Mouse (Mus musculus) heart, embryonic 10.5 days (tissue): ENCODE data around the gene Vgll3. TPM values are rescaled to one million over a fixed set of nuclear protein-coding genes. Genes with fewer than 3 reads are reported as not detected.

Experiments
- DNase-seq: peaks from one replicate; pipeline ENCODE4 v3.0.0-alpha.2; 2017; ENCODE audit warnings: low spot score
- H3K27ac ChIP-seq: fragments of 300-500 bp; sonication (generic); 2 replicates; pipeline ENCODE4 v1.5.1; 2016; ENCODE audit warnings: mild to moderate bottlenecking
- H3K27me3 ChIP-seq: fragments of 300-500 bp; sonication (generic); 2 replicates; pipeline ENCODE4 v1.6.1; 2016; ENCODE audit warnings: mild to moderate bottlenecking; ENCODE audit not compliant: poor library complexity, insufficient read depth, severe bottlenecking
- H3K36me3 ChIP-seq: fragments of 300-500 bp; sonication (generic); 2 replicates; pipeline ENCODE4 v1.6.1; 2016; ENCODE audit warnings: mild to moderate bottlenecking, moderate library complexity
- H3K4me1 ChIP-seq: fragments of 300-500 bp; sonication (generic); 2 replicates; pipeline ENCODE4 v1.6.1; 2016; ENCODE audit warnings: mild to moderate bottlenecking
- H3K4me3 ChIP-seq: fragments of 300-500 bp; sonication (generic); 2 replicates; pipeline ENCODE4 v1.5.1; 2016; ENCODE audit warnings: mild to moderate bottlenecking, moderate library complexity
- H3K9me3 ChIP-seq: fragments of 300-500 bp; sonication (generic); 2 replicates; pipeline ENCODE4 v1.6.1; 2016; ENCODE audit warnings: mild to moderate bottlenecking, moderate library complexity
- WGBS: fragments of 180-500 bp; shearing (Covaris S2); methylation state at CpG from one replicate; pipeline ENCODE4 v1.1.7; 2016; 5-methylcytosine and 5-hydroxymethylcytosine counted together
- polyA plus RNA-seq: library from polyadenylated mRNA; unstranded; fragments of >200 nt; fragmentation: Nextera tagmentation; extraction: Ambion mirVana; gene quantifications from 2 replicates; pipeline ENCODE4 v1.2.1, GENCODE M21; 2016

Gene Vgll3
- 1.5 and 2.3 TPM in 2 replicates for polyA plus RNA-seq

DNA sequence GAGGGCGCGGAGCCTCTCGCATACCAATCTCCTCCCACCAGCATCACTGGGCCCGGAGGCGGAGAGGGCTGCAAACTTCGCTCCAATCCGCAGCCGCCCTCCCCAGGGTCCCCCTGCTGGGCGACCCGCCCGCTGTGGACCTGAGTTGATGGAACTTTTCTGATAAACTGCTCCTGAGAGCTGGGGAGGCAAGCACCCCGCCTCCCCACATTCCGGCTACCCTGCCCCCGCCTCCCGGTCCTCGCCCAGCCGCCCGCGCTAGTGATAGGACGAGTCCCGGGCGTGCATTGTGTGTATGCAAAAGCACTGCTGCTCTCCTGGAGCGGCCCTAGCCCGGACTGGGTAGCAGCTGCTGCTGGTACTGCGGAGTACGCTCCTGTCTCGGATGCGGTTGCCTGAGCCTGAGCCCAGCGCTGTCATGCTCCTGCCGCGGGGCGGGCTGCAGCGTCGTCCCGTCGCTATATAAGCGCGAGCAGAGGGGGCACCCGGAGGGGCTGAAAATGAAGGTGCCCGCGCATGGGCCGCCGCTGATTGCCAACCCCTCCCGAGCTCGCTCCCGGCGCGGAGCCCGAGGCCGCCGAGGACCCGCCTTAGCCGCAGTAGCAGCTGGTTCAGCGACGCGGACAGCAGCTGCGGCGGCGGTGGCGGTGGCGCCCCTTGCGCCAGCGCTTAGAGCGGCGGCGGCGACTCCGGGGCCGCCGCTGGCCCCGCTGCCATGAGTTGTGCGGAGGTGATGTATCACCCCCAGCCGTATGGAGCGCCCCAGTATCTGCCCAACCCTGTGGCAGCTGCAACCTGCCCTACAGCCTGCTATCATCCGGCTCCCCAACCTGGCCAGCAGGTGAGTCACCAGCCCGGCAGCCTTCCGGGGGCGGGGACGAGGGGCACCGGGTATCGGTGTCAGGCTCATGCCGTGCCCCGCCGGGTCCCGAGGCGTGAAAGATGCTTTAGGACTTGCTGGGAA, at the start of gene Vgll3:
TSS of gene Vgll3 (plus strand) at position 340 of the 964 bp plus-strand sequence.
- Histone ChIP-seq H3K4me1 (peaks cover 5% of the 10 kb centered on the region), H3K27ac (peak within 1 kb of the TSS; percentile 69), H3K4me3 (peak within 1 kb of the TSS; percentile 76), H3K36me3 (no peaks in the 10 kb centered on the region), H3K9me3 (no peaks in the 10 kb centered on the region), H3K27me3 (peaks cover 10% of the 10 kb centered on the region; the same call in 1 of the 2 replicates)
- WGBS, result under 1% methylated on average over 82 of the region's 86 CpGs
- peak; percentile 86 for DNase-seq

DNA sequence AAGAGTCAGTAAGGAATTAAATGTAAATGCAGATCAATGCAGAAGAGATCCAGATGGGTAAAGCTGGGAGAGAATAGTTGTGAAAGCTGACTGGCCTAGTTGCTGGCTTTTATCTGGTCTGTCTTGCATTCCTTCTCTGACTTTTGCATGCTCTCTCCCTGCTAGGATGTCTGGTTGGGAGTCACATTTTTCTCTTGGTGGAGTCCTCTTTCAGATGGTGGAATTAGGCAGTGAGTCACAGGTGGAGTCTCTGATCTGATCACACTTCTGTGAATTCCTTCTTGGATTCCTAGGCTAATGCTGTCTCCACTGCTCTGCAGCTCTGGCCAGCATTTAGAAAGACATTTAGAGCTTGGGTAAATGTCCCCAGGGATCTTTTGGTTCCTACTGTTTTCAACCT, 49.1 kb upstream of the Vgll3 start:
- Histone ChIP-seq H3K27me3 (no peaks in the 10 kb centered on the region), H3K36me3 (no peaks in the 10 kb centered on the region), H3K4me3 (no peak overlapping the region), H3K4me1 (no peaks in the 10 kb centered on the region), H3K27ac (no peak overlapping the region), H3K9me3 (no peaks in the 10 kb centered on the region)
- DNase-seq, result no peak

DNA sequence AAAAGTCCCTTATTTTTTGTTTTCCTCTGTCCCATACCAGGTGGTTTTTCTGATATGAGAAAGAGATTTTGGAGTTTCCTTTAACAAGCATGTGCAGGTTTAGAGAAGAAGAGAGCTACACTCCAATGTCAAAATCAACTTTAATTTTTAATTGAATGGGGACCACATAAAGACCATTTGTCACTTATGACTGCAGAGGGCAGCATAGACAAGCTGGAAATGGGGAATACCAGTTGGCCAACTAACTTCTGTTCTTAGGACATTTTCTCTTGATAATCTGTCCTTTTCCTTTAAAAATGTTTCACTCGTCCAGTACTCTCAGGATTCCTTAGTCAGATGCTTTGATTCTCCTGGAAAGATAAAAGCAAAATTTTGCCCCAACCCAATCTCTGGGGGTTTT, 29.1 kb upstream of the Vgll3 start:
- Histone ChIP-seq H3K27ac (no peak overlapping the region), H3K36me3 (no peaks in the 10 kb centered on the region), H3K9me3 (no peaks in the 10 kb centered on the region), H3K4me3 (no peak overlapping the region), H3K4me1 (no peaks in the 10 kb centered on the region), H3K27me3 (no peaks in the 10 kb centered on the region)
- DNase-seq, result no peak
- WGBS, result 55% methylated on average over 1 of the region's 1 CpGs

- no peaks in the 10 kb centered on the region for H3K9me3 ChIP-seq
- no peak overlapping the region for H3K27ac ChIP-seq
- DNase-seq, result no peak
- WGBS, result 35% methylated on average over 3 of the region's 3 CpGs
- H3K27me3 ChIP-seq, result peaks cover 10% of the 10 kb centered on the region; the same call in 1 of the 2 replicates
- H3K36me3 ChIP-seq, result no peaks in the 10 kb centered on the region
- peak overlapping the region; percentile 76; the same call in 1 of the 2 replicates for H3K4me3 ChIP-seq
- peaks cover 5% of the 10 kb centered on the region for H3K4me1 ChIP-seq
Observed at GRCm38 (mm10) chr16:65816059-65816458, 1.0 kb downstream of the Vgll3 start.

- Histone ChIP-seq H3K36me3 (no peaks in the 10 kb centered on the region), H3K4me3 (no peak overlapping the region), H3K4me1 (peaks cover 5% of the 10 kb centered on the region), H3K27ac (no peak overlapping the region), H3K9me3 (no peaks in the 10 kb centered on the region), H3K27me3 (peaks cover 10% of the 10 kb centered on the region; the same call in 1 of the 2 replicates)
- DNase-seq, result no peak
- 75% methylated on average over 8 of the region's 8 CpGs for WGBS
Observed at GRCm38 (mm10) chr16:65818779-65819178, 3.7 kb downstream of the Vgll3 start.

DNA sequence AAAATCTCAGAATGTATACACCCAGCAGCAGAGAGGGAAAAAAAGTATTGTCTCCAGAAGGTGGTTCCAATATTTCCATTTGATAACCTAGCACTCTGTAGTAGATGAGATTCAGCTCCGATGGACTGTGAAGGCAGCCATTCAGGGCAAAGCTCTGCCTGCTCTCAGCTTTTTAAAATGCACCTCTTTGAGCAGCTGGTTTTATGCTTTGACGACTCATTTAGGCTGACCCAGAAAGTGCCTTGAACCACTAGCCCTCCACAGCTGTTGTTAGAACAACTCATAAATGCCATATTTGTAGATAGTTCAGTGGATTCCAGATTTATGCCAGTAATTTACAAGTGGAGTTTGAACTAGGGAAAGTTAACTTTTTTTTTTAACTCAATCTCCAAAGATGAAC, 5.7 kb downstream of the Vgll3 start:
- DNase-seq, result no peak
- peaks cover 2% of the 10 kb centered on the region; the same call in 1 of the 2 replicates for H3K4me1 ChIP-seq
- H3K36me3 ChIP-seq, result no peaks in the 10 kb centered on the region
- H3K27ac ChIP-seq, result no peak overlapping the region
- peaks cover 6% of the 10 kb centered on the region; the same call in 1 of the 2 replicates for H3K27me3 ChIP-seq
- H3K9me3 ChIP-seq, result no peaks in the 10 kb centered on the region
- H3K4me3 ChIP-seq, result no peak overlapping the region
- WGBS, result 69% methylated on average over 2 of the region's 2 CpGs

DNA sequence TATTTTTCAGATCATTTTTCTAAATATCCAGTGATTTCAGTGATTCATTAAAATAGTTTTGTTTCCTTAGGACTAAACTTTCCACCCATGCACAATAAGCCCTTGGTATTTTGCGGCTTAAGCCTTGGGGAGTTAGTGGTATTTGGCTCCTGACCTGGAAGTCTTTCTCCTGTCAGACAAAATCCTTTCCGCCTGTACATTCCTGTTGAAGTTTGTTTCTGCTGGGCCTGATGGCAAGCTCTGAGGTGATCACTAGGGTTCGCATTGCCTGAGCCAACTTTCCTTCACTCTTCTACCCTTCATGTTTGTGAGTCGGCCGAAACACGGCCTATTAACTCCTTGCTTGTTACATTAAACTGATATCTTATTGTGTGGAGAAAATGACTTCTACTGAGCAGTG, 8.7 kb downstream of the Vgll3 start:
- no peak for DNase-seq

GRCm38 (mm10) chr16:65828141-65828565, 13.1 kb downstream of the Vgll3 start:
- Histone ChIP-seq H3K4me3 (no peak overlapping the region), H3K36me3 (no peaks in the 10 kb centered on the region), H3K27ac (no peak overlapping the region), H3K27me3 (no peaks in the 10 kb centered on the region), H3K9me3 (no peaks in the 10 kb centered on the region), H3K4me1 (no peaks in the 10 kb centered on the region)
- WGBS, result 79% methylated on average over 9 of the region's 9 CpGs
- no peak for DNase-seq

More for the DNA sequence above, 8.7 kb downstream of the Vgll3 start:
- H3K27ac ChIP-seq, result no peak overlapping the region
- H3K4me3 ChIP-seq, result no peak overlapping the region
- no peaks in the 10 kb centered on the region for H3K4me1 ChIP-seq
- WGBS, result 86% methylated on average over 6 of the region's 6 CpGs
- no peaks in the 10 kb centered on the region for H3K27me3 ChIP-seq
- no peaks in the 10 kb centered on the region for H3K36me3 ChIP-seq
- H3K9me3 ChIP-seq, result no peaks in the 10 kb centered on the region

DNA sequence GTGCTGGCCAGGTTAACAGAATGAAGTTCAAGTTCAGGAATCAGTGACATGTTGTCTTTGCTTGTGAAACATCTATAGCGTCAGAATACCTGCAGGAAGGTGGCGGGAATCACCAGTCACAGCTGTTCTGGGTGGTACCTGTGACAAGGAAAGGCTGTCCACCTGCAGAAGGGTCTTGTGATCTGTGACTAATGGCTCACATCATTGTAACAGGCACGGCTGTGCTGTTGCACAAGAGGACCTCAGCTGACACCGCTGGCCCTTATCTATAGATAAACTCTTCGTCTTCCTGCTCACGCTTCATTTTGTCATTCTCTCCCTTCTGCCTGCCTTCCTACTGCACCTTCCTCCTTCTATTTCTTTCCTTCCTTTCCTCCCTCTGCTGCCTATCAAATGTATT, 14.0 kb downstream of the Vgll3 start:
- no peak for DNase-seq
- WGBS, result 55% methylated on average over 6 of the region's 6 CpGs
- Histone ChIP-seq H3K36me3 (no peaks in the 10 kb centered on the region), H3K4me1 (no peaks in the 10 kb centered on the region), H3K9me3 (no peaks in the 10 kb centered on the region), H3K27ac (no peak overlapping the region), H3K27me3 (no peaks in the 10 kb centered on the region), H3K4me3 (no peak overlapping the region)

DNA sequence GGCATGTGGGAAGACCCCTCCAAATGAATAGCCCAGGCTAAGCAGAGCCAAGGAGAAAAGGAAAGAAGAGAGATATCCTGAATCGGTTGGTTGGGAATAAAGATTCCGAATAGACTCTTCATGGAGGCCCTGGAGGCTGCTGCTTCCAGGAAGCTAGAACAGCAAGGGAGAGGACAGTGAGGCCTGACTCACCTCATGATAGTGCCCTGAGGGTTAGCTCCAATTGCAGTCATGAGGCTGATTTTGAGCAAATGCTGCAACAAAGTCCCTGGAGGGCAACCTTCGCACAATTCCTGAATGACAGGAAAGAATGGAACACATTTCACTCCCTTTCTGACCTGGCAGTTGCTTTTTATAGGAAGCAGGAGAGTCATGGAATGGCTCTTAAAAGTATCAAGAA, 19.7 kb downstream of the Vgll3 start:
- DNase-seq, result no peak
- Histone ChIP-seq H3K27ac (no peak overlapping the region), H3K9me3 (no peaks in the 10 kb centered on the region), H3K27me3 (no peaks in the 10 kb centered on the region), H3K4me3 (no peak overlapping the region), H3K36me3 (no peaks in the 10 kb centered on the region), H3K4me1 (no peaks in the 10 kb centered on the region)
- 76% methylated on average over 3 of the region's 3 CpGs for WGBS

DNA sequence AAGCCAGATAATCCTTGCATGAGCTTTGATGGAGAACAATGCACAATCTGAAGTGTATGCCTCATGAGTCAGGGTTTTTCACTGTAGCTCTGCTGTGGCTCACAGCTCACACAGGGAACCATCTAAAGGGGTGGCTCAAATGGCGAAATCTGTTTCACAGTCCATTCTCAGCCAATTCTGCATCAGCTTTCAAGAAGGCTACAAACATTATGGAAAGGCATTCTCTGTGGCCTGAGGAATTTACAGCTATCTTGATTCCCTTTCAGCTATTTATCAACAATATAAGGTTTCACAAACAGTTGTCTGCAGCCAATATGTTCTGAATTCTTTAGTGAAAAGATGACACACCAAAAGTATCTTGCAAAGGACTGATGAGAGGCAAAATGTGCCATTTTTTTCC, 35.1 kb downstream of the Vgll3 start:
- Histone ChIP-seq H3K27ac (no peak overlapping the region), H3K9me3 (no peaks in the 10 kb centered on the region), H3K36me3 (no peaks in the 10 kb centered on the region), H3K27me3 (no peaks in the 10 kb centered on the region), H3K4me1 (no peaks in the 10 kb centered on the region), H3K4me3 (no peak overlapping the region)
- DNase-seq, result no peak
- WGBS, result 61% methylated on average over 1 of the region's 1 CpGs

DNA sequence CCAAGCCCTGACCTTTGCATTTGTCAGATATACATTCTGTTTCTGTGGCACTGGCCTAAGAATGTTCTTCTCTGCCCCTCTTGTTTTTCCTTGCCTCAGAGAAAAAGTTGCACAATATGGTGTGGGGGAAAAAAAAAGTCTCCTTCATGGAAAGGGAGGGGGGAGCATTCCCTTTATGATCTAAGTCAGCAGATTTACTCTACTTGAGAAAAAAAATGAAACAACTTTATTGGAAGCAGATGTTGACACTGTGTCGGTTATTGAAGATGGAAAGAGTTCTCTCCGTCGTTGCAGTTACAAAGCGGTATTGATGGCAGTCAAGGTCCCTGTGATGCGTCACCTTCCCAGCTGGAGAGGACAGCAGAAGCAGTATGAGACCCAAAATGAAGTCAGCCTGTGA, 49.4 kb downstream of the Vgll3 start:
- no peaks in the 10 kb centered on the region for H3K27me3 ChIP-seq
- no peak for DNase-seq
- WGBS, result 84% methylated on average over 5 of the region's 5 CpGs
- no peaks in the 10 kb centered on the region for H3K4me1 ChIP-seq
- no peak overlapping the region for H3K4me3 ChIP-seq
- no peaks in the 10 kb centered on the region for H3K9me3 ChIP-seq
- no peaks in the 10 kb centered on the region for H3K36me3 ChIP-seq
- no peak overlapping the region for H3K27ac ChIP-seq

- DNase-seq, result no peak
- H3K27me3 ChIP-seq, result no peaks in the 10 kb centered on the region
- no peak overlapping the region for H3K4me3 ChIP-seq
- H3K4me1 ChIP-seq, result no peaks in the 10 kb centered on the region
- no peaks in the 10 kb centered on the region for H3K9me3 ChIP-seq
- no peaks in the 10 kb centered on the region for H3K36me3 ChIP-seq
- H3K27ac ChIP-seq, result no peak overlapping the region
- WGBS, result 63% methylated on average over 2 of the region's 2 CpGs
Observed at GRCm38 (mm10) chr16:65867927-65868326, 52.9 kb downstream of the Vgll3 start.
